Mouse (Mus musculus): ENCODE measurements around the gene Myo1d.

The Myo1d gene

DNA sequence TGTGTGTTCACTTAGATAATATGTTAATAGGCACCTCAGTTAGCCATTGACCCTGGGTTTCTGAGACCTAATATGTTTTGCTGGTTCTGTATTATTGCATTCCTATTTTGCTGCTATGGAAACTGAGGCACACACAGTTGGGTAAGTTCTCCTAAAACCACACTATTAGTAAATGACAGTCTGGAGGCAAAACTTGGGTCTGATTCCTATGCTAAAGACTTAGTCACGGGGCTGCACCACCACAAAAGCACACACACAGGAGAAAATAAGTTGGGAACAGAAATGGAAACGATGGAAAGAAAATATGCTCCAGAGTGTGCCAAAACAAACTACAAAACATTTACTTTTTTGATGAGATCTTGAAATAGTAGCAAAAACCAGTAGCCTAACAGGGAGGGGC lies 45.1 kb downstream of the Myo1d start:
- in situ Hi-C loops (cut with MboI; ENCODE audit: low sequenced_read_pairs) = no loop called here

DNA sequence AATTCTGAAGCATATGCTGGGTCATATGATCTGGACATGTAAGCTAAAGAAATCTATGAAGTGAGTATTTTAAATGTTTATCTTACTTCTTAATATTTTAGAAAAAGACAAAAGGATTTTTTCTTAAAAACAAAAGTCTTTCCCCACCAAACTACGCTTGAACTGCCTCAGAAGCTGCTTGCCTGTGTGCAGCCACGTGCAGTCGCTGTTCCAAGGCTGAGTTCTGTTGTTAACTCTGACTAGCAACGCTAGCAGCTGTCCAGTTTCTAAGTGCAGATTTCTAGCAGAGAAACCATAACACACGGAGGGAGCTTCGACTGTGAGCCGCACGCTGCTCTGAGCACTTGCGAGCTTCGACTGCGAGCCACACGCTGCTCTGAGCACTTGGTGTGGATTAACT lies 55.1 kb downstream of the Myo1d start:
- in situ Hi-C loops (cut with MboI; ENCODE audit: low sequenced_read_pairs) = no loop called here

DNA sequence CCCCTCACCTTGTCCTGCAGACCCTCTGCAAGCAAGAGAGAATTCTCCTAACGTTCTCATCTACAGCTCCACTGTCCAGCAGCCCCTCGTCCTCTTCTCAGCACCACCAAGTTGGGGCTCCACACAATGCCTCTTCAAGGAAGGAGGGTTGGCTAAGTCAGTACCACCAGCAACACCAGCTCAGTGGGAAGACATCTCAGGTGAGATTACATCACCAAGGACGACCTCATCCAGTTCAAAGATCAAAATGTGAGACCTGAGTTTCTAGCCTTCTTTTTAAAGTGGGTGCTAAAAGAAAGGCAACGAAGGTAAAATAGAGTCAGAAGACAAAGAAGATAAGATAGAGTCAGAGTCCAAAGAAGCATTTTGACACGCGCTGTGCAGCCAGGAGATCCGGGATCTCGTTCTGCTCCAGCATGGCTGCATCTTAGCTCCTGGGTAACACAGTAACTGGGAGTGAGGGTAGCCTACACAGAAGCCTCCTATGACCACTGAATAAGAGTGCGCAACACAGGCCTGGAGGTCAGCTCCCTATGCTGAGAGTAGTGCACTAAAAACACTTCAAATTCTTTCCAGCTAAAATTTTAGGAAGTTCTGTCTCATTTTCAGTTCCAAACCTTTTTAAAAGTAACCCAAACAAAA lies 56.3 kb downstream of the Myo1d start:
- in situ Hi-C loops (cut with MboI; ENCODE audit: low sequenced_read_pairs) = no loop called here

DNA sequence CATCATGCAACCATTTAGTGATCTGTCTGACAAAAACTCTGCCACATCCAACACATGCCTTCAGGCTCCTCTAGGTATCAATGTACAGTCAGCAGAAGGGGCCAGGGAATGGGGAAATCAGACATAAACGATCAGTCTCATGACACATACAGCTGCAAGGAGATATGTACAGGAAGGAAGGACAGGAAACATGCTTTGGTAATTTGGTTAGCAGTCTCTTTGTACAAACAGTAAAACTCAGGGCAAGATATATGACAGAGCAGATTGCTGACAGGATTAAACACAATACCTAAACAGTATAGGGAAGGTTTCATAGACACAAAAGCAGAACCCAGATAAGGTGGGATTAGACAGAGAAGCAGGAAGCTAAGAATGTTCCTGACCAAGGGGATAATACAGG lies 60.8 kb downstream of the Myo1d start:
- in situ Hi-C loops (cut with MboI; ENCODE audit: low sequenced_read_pairs) = no loop called here

DNA sequence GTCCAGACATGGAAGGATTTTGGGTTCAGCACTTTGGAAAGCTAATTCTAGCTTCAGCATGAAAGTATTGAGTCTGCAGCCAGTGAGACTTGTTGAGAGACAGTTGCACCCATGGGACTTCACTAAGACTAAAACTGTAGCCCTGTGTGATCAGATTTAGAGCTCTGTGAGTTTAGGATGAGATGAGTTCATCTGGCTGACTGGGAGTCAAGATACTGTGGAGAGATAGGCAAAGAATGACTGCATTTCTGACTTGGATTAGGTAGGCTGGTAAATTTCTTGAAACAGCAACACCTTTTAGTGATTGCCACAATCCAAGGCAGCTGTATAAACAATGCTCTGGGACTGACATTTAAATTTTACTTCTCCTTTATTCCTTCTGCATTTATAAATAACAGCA lies 61.8 kb downstream of the Myo1d start:
- in situ Hi-C loops (cut with MboI; ENCODE audit: low sequenced_read_pairs) = no loop called here

DNA sequence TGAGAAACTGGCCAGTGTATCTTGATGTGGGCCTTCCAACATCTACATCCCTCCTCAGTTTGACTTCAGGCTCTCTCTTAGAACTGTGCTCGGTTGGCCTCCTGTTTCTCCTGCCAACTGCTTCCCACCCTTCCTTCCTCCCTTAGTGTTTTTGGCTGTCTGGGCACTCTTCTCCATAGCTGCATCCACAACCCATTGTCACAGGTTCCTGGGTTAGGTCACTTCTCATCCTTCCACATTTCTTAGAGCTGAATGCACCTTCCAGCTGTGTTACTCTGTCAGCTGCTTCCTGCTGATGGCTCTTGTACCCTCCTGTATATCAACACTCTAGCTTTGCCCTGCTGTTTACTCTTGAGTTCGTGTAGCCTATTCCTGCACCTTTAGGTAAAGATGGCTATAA lies 64.7 kb downstream of the Myo1d start:
- in situ Hi-C loops (cut with MboI; ENCODE audit: low sequenced_read_pairs) = no loop called here

DNA sequence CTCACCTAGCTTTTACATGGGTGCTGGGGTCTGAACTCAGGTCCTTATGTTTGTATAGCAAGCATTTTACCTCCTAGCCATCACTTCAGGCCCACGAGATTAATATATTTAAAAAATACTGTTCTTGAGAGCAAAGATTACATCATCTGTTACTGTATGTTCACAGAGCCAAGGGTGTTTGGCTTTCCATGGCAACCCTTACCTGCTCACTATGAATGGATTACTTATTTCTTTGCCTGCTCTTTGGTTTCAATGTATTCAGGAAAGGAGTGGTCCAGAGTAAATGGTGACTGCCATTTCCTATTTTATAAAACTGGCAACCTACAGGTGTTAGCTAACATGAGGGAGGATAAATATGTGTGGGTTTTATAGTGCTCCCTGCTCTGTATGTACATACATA lies 66.1 kb downstream of the Myo1d start:
- in situ Hi-C loops (cut with MboI; ENCODE audit: low sequenced_read_pairs) = no loop called here

DNA sequence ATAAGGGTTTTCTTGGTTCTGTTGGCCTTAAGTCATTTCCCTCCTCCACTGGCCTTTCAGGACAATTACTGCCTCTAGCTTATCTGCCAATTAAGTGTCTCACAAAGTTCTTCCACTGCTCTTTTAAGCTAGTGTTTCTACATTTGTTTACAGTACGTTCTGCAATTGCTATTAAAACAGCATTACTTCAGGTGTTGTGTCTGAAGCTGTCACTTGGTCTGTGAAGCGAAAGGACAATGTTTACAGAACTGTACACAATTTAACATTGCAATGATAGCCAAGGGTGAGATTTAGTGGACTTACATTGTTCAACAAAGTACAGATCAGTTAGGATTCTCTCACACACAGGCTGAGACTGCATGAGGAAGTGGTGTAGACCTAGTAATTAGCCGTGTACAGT lies 67.6 kb downstream of the Myo1d start:
- in situ Hi-C loops (cut with MboI; ENCODE audit: low sequenced_read_pairs) = no loop called here

DNA sequence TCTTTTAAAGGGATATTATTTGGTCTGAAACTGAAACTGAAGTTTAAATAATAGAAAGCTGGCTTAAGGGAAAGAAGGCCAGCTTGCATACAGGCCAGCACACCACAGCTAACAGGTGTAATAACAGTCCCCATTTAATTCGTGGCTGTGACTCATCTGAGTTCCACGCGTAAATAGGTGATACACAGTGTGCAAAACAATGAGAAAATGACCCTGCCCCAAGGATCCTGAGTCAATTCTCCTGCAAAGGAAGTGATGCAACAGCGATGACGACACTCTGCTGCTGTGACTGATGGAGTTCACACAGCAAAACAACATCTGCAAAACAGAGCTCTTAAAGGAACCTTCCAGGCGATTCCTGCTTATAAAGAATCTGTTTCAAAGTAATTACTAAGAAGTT lies 68.5 kb downstream of the Myo1d start:
- in situ Hi-C loops (cut with MboI; ENCODE audit: low sequenced_read_pairs) = no loop called here

DNA sequence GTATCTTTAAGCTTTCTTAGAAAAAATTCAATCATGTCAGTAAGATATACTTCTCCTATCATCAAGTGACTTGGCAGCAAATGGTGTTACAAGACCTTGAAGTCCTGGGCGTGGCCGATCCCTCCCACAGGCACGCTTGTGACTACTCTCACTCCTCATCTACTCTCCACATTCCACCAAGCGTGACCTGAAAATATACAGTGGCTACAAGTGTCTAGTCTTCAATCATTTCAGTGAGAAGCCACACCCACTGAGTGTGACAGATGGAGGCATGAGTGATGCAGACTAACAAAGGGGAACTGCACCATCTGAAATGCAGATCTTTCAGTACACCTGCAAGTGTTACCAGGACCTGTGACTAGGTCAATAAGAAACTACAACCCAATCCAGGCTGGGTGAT lies 79.2 kb downstream of the Myo1d start:
- in situ Hi-C loops (cut with MboI; ENCODE audit: low sequenced_read_pairs) = no loop called here

DNA sequence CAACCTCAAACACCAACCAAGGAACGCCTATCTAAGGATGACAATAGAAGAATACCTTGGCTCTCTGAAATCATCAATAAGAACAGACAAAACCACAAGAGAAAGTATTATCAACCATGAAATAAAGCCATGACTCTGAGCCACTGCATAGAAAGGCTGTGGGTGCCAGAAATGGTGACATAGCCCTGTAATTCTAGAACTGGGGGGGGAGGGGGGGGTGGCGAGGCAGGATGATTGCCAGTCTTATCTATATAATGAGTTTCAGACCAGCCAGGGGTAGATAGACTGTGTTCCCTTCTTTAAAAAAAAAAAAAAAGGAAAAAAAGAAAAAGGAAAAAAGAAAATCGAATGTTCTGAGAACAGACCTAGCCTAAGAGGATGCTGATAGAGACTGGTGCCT lies 81.1 kb downstream of the Myo1d start:
- in situ Hi-C loops (cut with MboI; ENCODE audit: low sequenced_read_pairs) = loop anchor here (5.0 kb wide), 1 partner anchor 104 kb away; no protein-coding TSS in a partner anchor

DNA sequence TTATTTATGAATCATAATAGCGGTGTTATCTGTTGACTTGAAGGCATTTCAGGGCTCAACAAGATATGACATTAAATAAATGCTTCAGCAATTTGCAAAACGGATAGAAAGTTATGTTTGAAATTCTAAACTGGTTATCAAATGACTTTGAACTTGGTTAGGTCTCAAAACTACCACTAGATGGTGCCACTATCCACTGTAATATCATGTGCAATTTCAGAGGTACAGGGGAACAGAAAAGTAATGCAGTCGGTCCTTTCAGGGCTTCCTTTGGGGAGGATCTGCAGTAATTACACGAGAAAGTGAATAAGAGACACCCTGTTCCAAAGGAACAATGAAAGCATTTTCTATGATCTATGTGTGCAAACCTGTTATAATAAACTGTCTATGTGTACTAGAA lies 83.5 kb downstream of the Myo1d start:
- in situ Hi-C loops (cut with MboI; ENCODE audit: low sequenced_read_pairs) = loop anchor here (5.0 kb wide), 1 partner anchor 106 kb away; no protein-coding TSS in a partner anchor

DNA sequence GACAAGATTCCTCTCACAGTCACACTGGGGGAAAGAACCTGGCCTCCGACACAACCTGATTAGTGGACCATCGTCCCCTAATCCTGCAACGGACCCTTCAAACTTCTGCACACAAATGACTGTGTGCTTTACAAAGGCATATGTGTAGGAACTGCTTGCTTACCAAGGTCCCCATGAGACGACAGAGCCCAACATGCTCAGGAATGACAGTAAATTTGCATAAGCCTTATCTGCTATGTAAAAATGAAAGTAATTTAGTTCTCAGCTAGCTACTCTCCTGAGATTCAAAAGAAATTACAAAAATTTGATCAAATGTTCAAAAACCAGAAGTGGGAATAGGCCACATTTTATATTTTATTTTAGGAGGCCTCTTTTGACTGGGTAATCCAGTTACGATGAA lies 95.2 kb downstream of the Myo1d start:
- in situ Hi-C loops (cut with MboI; ENCODE audit: low sequenced_read_pairs) = no loop called here

DNA sequence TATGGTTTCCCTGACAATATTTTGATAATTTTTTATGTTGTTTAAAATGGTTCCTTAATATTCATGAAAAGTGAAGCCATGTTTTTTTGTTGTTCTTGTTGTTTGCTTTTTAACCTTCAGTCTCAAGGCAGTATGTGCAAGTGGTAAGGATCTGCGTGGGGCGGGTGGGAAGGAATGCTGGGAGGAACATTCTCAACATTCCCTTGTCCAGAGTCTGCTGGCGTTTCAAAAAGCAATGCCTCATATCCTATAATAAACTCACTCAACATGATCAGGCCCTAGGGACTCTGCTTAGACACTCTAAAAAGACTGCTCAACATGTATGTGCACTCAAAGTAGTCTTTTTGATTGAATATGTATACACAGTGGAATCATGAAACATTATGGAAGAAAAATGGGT lies 97.1 kb downstream of the Myo1d start:
- in situ Hi-C loops (cut with MboI; ENCODE audit: low sequenced_read_pairs) = no loop called here

DNA sequence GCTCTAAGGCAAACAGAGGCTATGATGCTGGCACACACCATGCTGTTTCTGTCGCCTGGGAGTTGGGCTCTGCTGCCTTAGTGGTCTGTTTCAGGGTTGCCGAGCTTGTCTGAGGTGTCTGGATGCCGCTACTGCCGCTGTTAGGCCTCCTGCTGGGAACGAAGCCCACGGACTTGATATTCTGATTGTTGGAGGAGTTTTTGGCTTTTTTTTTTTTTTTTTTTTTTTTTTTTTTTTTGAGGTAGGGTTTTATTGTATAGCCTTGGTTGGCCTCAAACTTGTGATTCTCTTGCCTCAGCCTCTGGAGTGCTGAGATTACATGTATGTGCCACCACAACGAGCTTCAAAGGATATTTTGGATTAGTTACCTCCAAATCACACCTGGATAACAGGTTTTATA lies 106.8 kb downstream of the Myo1d start:
- in situ Hi-C loops (cut with MboI; ENCODE audit: low sequenced_read_pairs) = loop anchor here (25.0 kb wide), 1 partner anchor 211 kb away; no protein-coding TSS in a partner anchor

DNA sequence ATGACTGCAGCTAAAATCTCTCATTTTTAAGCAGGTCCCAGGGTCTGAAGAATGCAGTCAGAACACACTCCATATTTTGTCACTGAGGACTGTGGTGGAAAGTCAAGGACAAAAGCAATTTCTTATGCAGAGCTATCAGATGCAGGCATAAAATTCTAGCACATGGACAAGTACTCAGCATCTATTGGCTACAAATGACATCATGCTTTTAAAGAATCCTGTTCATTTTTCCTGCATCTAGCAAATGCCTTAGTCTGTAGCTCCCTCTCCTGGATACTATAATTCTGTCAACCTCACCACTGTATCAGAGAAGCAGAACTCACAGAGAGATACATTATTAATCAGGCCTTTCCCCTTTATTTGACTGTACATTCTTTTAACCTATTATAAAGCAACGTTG lies 109.4 kb downstream of the Myo1d start:
- in situ Hi-C loops (cut with MboI; ENCODE audit: low sequenced_read_pairs) = loop anchor here (25.0 kb wide), 1 partner anchor 208 kb away; no protein-coding TSS in a partner anchor

DNA sequence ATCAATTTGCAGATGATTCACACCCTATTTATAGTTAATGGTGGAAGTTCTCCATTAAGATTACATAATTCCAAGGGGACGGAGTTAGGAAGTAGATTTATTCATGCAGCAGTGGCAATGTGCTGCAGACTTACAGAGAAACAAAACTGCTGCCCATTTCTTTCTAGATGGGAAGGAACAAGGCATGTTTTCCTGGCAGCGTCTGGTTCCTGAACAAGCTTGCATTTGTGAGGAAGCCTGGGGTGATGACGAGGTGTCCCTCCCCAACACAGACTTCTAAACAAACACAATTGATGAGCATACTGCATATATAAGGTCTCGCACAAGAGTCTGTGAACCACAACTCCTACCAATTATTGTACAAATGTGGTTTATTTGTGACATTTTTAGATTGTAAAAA lies 109.9 kb downstream of the Myo1d start:
- in situ Hi-C loops (cut with MboI; ENCODE audit: low sequenced_read_pairs) = loop anchor here (25.0 kb wide), 1 partner anchor 208 kb away; no protein-coding TSS in a partner anchor

DNA sequence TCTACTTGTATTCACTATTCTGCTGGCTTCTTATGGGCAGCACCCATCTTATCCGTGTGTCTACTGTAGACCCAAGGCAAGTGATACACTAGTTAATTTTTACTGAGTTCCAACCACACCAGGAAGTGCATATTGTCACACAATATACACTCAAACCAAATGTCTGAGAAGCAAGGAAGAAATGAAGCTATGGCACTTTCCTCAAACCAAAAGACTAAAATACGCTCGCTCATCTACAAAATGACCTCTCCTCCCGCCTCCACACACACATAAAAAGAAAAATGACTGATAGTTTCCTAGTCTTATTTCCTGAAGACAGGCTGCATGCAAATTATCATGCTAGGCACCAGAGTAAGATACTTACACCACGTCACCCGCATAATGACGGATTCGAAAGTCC lies 113.6 kb downstream of the Myo1d start:
- in situ Hi-C loops (cut with MboI; ENCODE audit: low sequenced_read_pairs) = loop anchor here (25.0 kb wide), 1 partner anchor 204 kb away; no protein-coding TSS in a partner anchor

DNA sequence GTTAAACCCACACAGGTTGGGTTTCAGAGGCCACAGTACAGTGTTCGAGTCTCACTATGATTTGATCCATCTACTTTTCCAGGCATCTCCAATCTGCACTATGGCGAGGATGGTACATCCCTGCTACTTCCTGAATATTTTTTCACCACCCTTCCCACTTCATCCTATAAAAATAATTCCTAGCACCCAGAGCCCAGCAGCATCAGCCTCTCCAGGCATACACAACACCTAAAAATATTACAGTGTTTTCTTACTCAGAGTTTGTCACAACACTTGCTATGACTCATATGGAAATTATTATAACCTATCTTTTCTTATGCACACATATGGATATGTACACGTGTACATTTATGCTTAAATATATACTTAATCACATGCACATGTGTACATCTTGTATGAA lies 115.6 kb downstream of the Myo1d start:
- in situ Hi-C loops (cut with MboI; ENCODE audit: low sequenced_read_pairs) = loop anchor here (25.0 kb wide), 1 partner anchor 202 kb away; no protein-coding TSS in a partner anchor

DNA sequence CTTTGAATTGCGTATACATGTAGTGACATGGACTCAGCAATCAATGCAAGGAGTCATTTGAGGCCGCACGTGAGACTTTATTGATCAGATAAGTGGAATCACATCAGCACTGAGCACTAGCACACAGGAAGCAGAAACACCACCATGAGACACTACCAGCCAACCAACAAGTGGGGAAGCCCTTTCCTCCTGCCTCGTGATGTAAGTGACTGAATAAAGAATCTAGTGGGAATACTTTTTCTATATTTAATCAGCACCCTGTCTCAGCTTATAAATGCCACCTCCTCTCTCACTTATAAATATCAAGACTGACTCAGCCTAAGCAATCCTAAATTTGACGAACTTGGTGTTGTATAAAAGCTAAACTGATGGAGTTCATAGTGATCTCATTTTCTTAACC lies 134.7 kb downstream of the Myo1d start:
- in situ Hi-C loops (cut with MboI; ENCODE audit: low sequenced_read_pairs) = no loop called here

DNA sequence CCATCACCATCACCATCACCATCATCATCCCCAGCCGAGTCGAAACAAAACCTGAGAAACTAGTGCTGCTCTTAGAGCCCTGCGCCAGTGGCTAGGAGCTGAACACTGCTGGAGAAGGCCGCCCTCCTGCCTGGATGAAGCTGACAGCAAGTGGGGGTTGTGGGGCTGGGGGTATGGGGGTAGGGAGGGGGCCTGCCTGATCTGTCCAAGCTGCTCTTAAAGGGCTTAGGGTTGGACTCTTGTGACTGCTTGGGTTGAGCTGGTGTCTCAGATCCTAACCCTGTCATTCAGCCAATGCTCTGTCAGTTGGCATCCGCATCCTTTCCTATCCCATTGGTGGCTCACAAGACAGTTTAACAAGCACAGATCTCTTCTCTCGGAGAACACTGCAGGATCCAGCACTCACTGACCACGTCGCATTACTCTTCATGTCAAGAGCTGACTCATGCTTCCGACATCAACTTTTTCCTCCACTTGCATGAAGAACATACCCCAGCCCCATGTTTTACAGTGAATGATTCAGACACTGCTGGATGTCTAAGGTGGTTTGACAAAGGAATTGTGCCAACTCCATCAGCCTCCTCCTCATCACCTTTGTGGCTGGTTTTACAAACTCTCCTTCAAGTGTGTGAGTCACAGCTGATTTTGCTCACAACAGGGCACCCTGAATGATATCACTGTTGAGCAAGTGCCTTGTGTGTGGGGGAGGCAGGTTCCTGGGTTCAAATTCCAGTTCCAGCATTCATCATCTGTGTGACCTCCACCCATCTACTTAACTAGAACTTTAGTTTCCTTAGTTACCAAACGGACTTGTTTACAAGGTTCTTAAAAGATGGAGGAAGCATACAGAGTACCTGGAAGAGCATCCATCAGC lies 150.6 kb downstream of the Myo1d start:
- in situ Hi-C loops (cut with MboI; ENCODE audit: low sequenced_read_pairs) = no loop called here

DNA sequence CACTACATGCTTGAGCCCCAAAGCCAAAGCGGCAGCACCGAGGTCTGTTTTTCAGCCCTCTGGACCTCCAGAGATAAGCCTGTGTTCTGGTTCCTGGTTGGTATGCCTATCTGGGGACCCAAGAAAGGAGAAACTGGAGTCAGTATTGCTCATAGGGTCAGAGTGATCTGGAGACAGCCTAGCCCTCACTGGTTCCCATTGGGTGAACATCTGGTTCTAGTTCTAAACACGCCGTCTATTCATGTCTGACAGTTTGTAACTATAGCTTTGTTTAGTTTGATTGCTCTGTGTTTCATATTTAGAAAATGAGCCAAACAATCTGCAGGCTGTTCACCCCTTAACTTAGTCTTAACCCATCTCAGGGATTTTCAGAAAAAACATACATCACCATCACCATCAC lies 151.2 kb downstream of the Myo1d start:
- in situ Hi-C loops (cut with MboI; ENCODE audit: low sequenced_read_pairs) = no loop called here
